Mouse (Mus musculus): ENCODE results near the gene Esr1. TPM values are rescaled to one million over a fixed set of nuclear protein-coding genes. Genes with fewer than 3 reads are reported as not detected.

Esr1 gene
- polyA plus RNA-seq, 1 experiment from 2014 or later: 0.47 TPM

- no peaks in the 10 kb centered on the region for H3K4me1 ChIP-seq (ENCODE audit: control insufficient read depth, low read depth, low read length)
- no peaks in the 10 kb centered on the region for H3K9me3 ChIP-seq (replicated peaks; ENCODE audit: control insufficient read depth, low read length)
- H3K27me3 ChIP-seq (ENCODE audit: control insufficient read depth, insufficient read depth, low read depth, low read length): no peaks in the 10 kb centered on the region
- ATAC-seq (ENCODE audit: low read depth): no peak
- H3K4me2 ChIP-seq (ENCODE audit: low read depth, low read length): no peak overlapping the region
- no peaks in the 10 kb centered on the region for H3K36me3 ChIP-seq (ENCODE audit: control insufficient read depth, insufficient read depth)
- no peak overlapping the region for H3K9ac ChIP-seq (ENCODE audit: low read depth, low read length)
- H3K4me3 ChIP-seq (ENCODE audit: low read depth, low read length): no peak overlapping the region
- 35% methylated on average over 3 of the region's 3 CpGs for WGBS (ENCODE audit: insufficient replicate concordance)
- no peak overlapping the region for H3K27ac ChIP-seq (ENCODE audit: low read length)
Measured at GRCm38 (mm10) chr10:4798268-4798808, 186.9 kb downstream of the Esr1 start.

- ATAC-seq (ENCODE audit: low read depth): no peak
- WGBS (ENCODE audit: insufficient replicate concordance): 65% methylated on average over 5 of the region's 5 CpGs
- H3K4me2 ChIP-seq (ENCODE audit: low read depth, low read length): no peak overlapping the region
- H3K36me3 ChIP-seq (ENCODE audit: control insufficient read depth, insufficient read depth): no peaks in the 10 kb centered on the region
- no peaks in the 10 kb centered on the region for H3K4me1 ChIP-seq (ENCODE audit: control insufficient read depth, low read depth, low read length)
- H3K9me3 ChIP-seq (replicated peaks; ENCODE audit: control insufficient read depth, low read length): no peaks in the 10 kb centered on the region
- no peak overlapping the region for H3K4me3 ChIP-seq (ENCODE audit: low read depth, low read length)
- H3K9ac ChIP-seq (ENCODE audit: low read depth, low read length): no peak overlapping the region
- H3K27ac ChIP-seq (ENCODE audit: low read length): no peak overlapping the region
- no peaks in the 10 kb centered on the region for H3K27me3 ChIP-seq (ENCODE audit: control insufficient read depth, insufficient read depth, low read depth, low read length)
Measured at GRCm38 (mm10) chr10:4824366-4824765, 213.0 kb downstream of the Esr1 start.

- Histone ChIP-seq H3K4me3 (ENCODE audit: low read depth, low read length) (no peak overlapping the region), H3K36me3 (ENCODE audit: control insufficient read depth, insufficient read depth) (no peaks in the 10 kb centered on the region), H3K27me3 (ENCODE audit: control insufficient read depth, insufficient read depth, low read depth, low read length) (no peaks in the 10 kb centered on the region), H3K27ac (ENCODE audit: low read length) (no peak overlapping the region), H3K9me3 (replicated peaks; ENCODE audit: control insufficient read depth, low read length) (no peaks in the 10 kb centered on the region), H3K9ac (ENCODE audit: low read depth, low read length) (no peak overlapping the region), H3K4me1 (ENCODE audit: control insufficient read depth, low read depth, low read length) (no peaks in the 10 kb centered on the region), H3K4me2 (ENCODE audit: low read depth, low read length) (no peak overlapping the region)
- ATAC-seq (ENCODE audit: low read depth): no peak
- WGBS (ENCODE audit: insufficient replicate concordance): 59% methylated on average over 6 of the region's 6 CpGs
Measured at GRCm38 (mm10) chr10:4830592-4830991, 219.2 kb downstream of the Esr1 start.

GRCm38 (mm10) chr10:4838099-4838498 is 226.7 kb downstream of the Esr1 start:
- Histone ChIP-seq H3K4me2 (ENCODE audit: low read depth, low read length) (no peak overlapping the region), H3K27me3 (ENCODE audit: control insufficient read depth, insufficient read depth, low read depth, low read length) (no peaks in the 10 kb centered on the region), H3K9ac (ENCODE audit: low read depth, low read length) (no peak overlapping the region), H3K4me1 (ENCODE audit: control insufficient read depth, low read depth, low read length) (no peaks in the 10 kb centered on the region), H3K36me3 (ENCODE audit: control insufficient read depth, insufficient read depth) (no peaks in the 10 kb centered on the region), H3K27ac (ENCODE audit: low read length) (no peak overlapping the region), H3K4me3 (ENCODE audit: low read depth, low read length) (no peak overlapping the region), H3K9me3 (replicated peaks; ENCODE audit: control insufficient read depth, low read length) (no peaks in the 10 kb centered on the region)
- ATAC-seq (ENCODE audit: low read depth): no peak
- WGBS (ENCODE audit: insufficient replicate concordance): 70% methylated on average over 4 of the region's 4 CpGs

GRCm38 (mm10) chr10:4841039-4841438 is 229.6 kb downstream of the Esr1 start:
- Histone ChIP-seq H3K27ac (ENCODE audit: low read length) (no peak overlapping the region), H3K4me2 (ENCODE audit: low read depth, low read length) (no peak overlapping the region), H3K4me1 (ENCODE audit: control insufficient read depth, low read depth, low read length) (no peaks in the 10 kb centered on the region), H3K9ac (ENCODE audit: low read depth, low read length) (no peak overlapping the region), H3K4me3 (ENCODE audit: low read depth, low read length) (no peak overlapping the region), H3K36me3 (ENCODE audit: control insufficient read depth, insufficient read depth) (no peaks in the 10 kb centered on the region), H3K27me3 (ENCODE audit: control insufficient read depth, insufficient read depth, low read depth, low read length) (no peaks in the 10 kb centered on the region), H3K9me3 (replicated peaks; ENCODE audit: control insufficient read depth, low read length) (no peaks in the 10 kb centered on the region)
- no peak for ATAC-seq (ENCODE audit: low read depth)

GRCm38 (mm10) chr10:4847523-4847922 is 236.1 kb downstream of the Esr1 start:
- H3K4me1 ChIP-seq (ENCODE audit: control insufficient read depth, low read depth, low read length): no peaks in the 10 kb centered on the region
- 55% methylated on average over 2 of the region's 2 CpGs for WGBS (ENCODE audit: insufficient replicate concordance)
- H3K9ac ChIP-seq (ENCODE audit: low read depth, low read length): no peak overlapping the region
- H3K4me3 ChIP-seq (ENCODE audit: low read depth, low read length): no peak overlapping the region
- H3K9me3 ChIP-seq (replicated peaks; ENCODE audit: control insufficient read depth, low read length): no peaks in the 10 kb centered on the region
- no peaks in the 10 kb centered on the region for H3K27me3 ChIP-seq (ENCODE audit: control insufficient read depth, insufficient read depth, low read depth, low read length)
- no peak overlapping the region for H3K4me2 ChIP-seq (ENCODE audit: low read depth, low read length)
- H3K36me3 ChIP-seq (ENCODE audit: control insufficient read depth, insufficient read depth): no peaks in the 10 kb centered on the region
- no peak for ATAC-seq (ENCODE audit: low read depth)
- H3K27ac ChIP-seq (ENCODE audit: low read length): no peak overlapping the region

- Histone ChIP-seq H3K36me3 (ENCODE audit: control insufficient read depth, insufficient read depth) (no peaks in the 10 kb centered on the region), H3K4me2 (ENCODE audit: low read depth, low read length) (no peak overlapping the region), H3K9ac (ENCODE audit: low read depth, low read length) (no peak overlapping the region), H3K4me1 (ENCODE audit: control insufficient read depth, low read depth, low read length) (no peaks in the 10 kb centered on the region), H3K27me3 (ENCODE audit: control insufficient read depth, insufficient read depth, low read depth, low read length) (no peaks in the 10 kb centered on the region), H3K4me3 (ENCODE audit: low read depth, low read length) (no peak overlapping the region), H3K27ac (ENCODE audit: low read length) (no peak overlapping the region), H3K9me3 (replicated peaks; ENCODE audit: control insufficient read depth, low read length) (no peaks in the 10 kb centered on the region)
- ATAC-seq (ENCODE audit: low read depth): no peak
- WGBS (ENCODE audit: insufficient replicate concordance): 50% methylated on average over 3 of the region's 3 CpGs
Measured at GRCm38 (mm10) chr10:4849881-4850280, 238.5 kb downstream of the Esr1 start.

GRCm38 (mm10) chr10:4875076-4875737 is 263.8 kb downstream of the Esr1 start:
- H3K27ac ChIP-seq (ENCODE audit: low read length): no peak overlapping the region
- 62% methylated on average over 8 of the region's 8 CpGs for WGBS (ENCODE audit: insufficient replicate concordance)
- H3K4me3 ChIP-seq (ENCODE audit: low read depth, low read length): no peak overlapping the region

GRCm38 (mm10) chr10:4881391-4881790 is 270.0 kb downstream of the Esr1 start:
- no peak for ATAC-seq (ENCODE audit: low read depth)
- WGBS (ENCODE audit: insufficient replicate concordance): 43% methylated on average over 1 of the region's 1 CpGs
- Histone ChIP-seq H3K27ac (ENCODE audit: low read length) (no peak overlapping the region), H3K4me2 (ENCODE audit: low read depth, low read length) (no peak overlapping the region), H3K4me1 (ENCODE audit: control insufficient read depth, low read depth, low read length) (no peaks in the 10 kb centered on the region), H3K27me3 (ENCODE audit: control insufficient read depth, insufficient read depth, low read depth, low read length) (no peaks in the 10 kb centered on the region), H3K9ac (ENCODE audit: low read depth, low read length) (no peak overlapping the region), H3K36me3 (ENCODE audit: control insufficient read depth, insufficient read depth) (no peaks in the 10 kb centered on the region), H3K9me3 (replicated peaks; ENCODE audit: control insufficient read depth, low read length) (no peaks in the 10 kb centered on the region), H3K4me3 (ENCODE audit: low read depth, low read length) (no peak overlapping the region)

More at GRCm38 (mm10) chr10:4875076-4875737, 263.8 kb downstream of the Esr1 start:
- no peak for ATAC-seq (ENCODE audit: low read depth)
- Histone ChIP-seq H3K4me1 (ENCODE audit: control insufficient read depth, low read depth, low read length) (no peaks in the 10 kb centered on the region), H3K27me3 (ENCODE audit: control insufficient read depth, insufficient read depth, low read depth, low read length) (no peaks in the 10 kb centered on the region), H3K36me3 (ENCODE audit: control insufficient read depth, insufficient read depth) (no peaks in the 10 kb centered on the region), H3K4me2 (ENCODE audit: low read depth, low read length) (no peak overlapping the region), H3K9ac (ENCODE audit: low read depth, low read length) (no peak overlapping the region), H3K9me3 (replicated peaks; ENCODE audit: control insufficient read depth, low read length) (no peaks in the 10 kb centered on the region)
